Mouse (Mus musculus): ENCODE data around the gene Pum1. TPM values are rescaled to one million over a fixed set of nuclear protein-coding genes. Genes with fewer than 3 reads are reported as not detected.

The Pum1 gene
- 10 to 100 TPM; 63.1 to 65.7 TPM for polyA plus RNA-seq (2017; shearing (Covaris generic))

DNA sequence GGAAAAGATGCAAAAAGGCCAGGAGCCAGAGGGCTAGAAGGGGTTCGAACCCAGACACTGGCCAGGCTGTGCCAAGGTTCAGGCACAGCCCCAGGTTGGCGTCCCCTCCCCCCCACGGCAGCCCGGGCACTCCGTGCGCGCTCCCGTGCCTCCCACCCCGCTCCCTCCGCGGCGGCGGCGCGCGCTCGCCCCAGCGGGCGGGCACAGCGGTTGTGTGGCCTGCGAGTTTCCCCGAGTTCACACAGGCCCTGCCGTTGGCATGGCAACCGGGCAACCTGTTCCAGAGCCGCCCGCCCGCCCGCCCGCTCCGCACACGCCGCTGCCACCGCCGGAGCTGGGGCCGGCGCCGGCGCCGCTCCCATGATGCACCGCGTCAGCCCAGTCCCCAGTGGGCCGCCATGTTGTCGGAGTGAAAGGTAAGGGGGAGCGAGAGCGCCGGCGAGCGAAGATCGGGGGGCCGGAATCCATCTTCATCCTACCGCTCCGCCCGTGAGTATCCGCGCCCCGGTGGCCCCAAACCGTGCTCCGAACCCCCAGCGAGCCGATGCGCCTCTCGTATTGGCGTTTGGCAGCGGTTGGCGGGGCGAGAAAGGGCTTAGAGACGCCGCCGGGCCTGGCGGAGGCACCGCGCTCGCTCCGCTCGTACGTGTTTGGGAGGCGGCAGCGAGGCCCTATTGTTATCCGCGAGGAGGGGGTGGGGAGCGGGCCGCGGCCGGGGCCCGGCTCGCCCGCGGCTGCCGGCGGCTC is at the start of gene Pum1:
TSS of gene Pum1 (plus strand) at position 343 of the 747 bp plus-strand sequence.

GRCm38 (mm10) chr4:130792376-130793179 is 129.5 kb downstream of the Pum1 start, which contains the start of gene Sdc3:
Gene Sdc3 (plus strand): TSS chr4:130792537.

Other genes starting within 250 kb of the Pum1 start
- not detected for gene Nkain1, start 89.1 kb upstream of the Pum1 start, polyA plus RNA-seq (2017; shearing (Covaris generic))
- 10 to 100 TPM in 1 of 2 experiments, 1 to 10 TPM in 1; 6.0 to 12.8 TPM for gene Sdc3, start 129.2 kb downstream of the Pum1 start, polyA plus RNA-seq (2017; shearing (Covaris generic))
- 1,000 to 10,000 TPM; 1,557 to 2,125 TPM for gene Laptm5, start 249.8 kb downstream of the Pum1 start, polyA plus RNA-seq (2017; shearing (Covaris generic))